Mouse (Mus musculus) G1E (cell line): Measurements from ENCODE around the gene Exd1. TPM values are rescaled to one million over a fixed set of nuclear protein-coding genes. Genes with fewer than 3 reads are reported as not detected.
A peak's percentile ranks its signal among the peaks of the same experiment; 100 is the strongest.

Source experiments
- ATAC-seq: 2 replicates; pipeline ENCODE4 v1.8.0; 2016; ENCODE audit warnings: mild to moderate bottlenecking; ENCODE audit not compliant: insufficient number of reproducible peaks, poor library complexity, low FRiP score, severe bottlenecking; ENCODE audit errors: extremely low read depth
- DNase-seq: peaks from one replicate; pipeline ENCODE4 v3.0.0; 2012; ENCODE audit warnings: low spot score
- H3K27me3 ChIP-seq: 2 replicates; pipeline ENCODE4 v1.6.1; 2012; ENCODE audit warnings: mild to moderate bottlenecking, low read length, inconsistent platforms; ENCODE audit not compliant: insufficient read depth
- H3K36me3 ChIP-seq: replicated peaks from 2 replicates; pipeline ENCODE3; 2012; ENCODE audit warnings: mild to moderate bottlenecking, inconsistent platforms
- H3K4me1 ChIP-seq: 2 replicates; pipeline ENCODE4 v1.6.1; 2012; ENCODE audit warnings: low read depth, low read length, inconsistent platforms, mixed read lengths; ENCODE audit not compliant: insufficient read depth
- H3K4me3 ChIP-seq: 2 replicates; pipeline ENCODE4 v1.5.1; 2012; ENCODE audit warnings: low read depth, mild to moderate bottlenecking, inconsistent platforms, low read length, moderate library complexity, mixed read lengths
- H3K9me3 ChIP-seq: replicated peaks from 2 replicates; pipeline ENCODE4 v1.6.1; 2012; ENCODE audit warnings: inconsistent platforms
- CTCF ChIP-seq: IDR thresholded peaks from 2 replicates; pipeline ENCODE4 v1.5.1; 2012; ENCODE audit warnings: low read depth, low read length, inconsistent platforms, mixed read lengths
- GATA1 ChIP-seq: IDR thresholded peaks from 2 replicates; pipeline ENCODE4 v1.6.1; 2012; ENCODE audit warnings: borderline replicate concordance, low read length, inconsistent platforms, mixed read lengths
- GATA2 ChIP-seq: IDR thresholded peaks from 2 replicates; pipeline ENCODE4 v1.6.1; 2012; ENCODE audit warnings: low read depth, low read length, inconsistent platforms, borderline replicate concordance
- POLR2AphosphoS5 ChIP-seq: IDR thresholded peaks from 2 replicates; pipeline ENCODE4 v1.6.1; 2012; ENCODE audit warnings: low read depth, low read length, inconsistent platforms; ENCODE audit not compliant: insufficient replicate concordance
- TAL1 ChIP-seq: conservative IDR thresholded peaks from 2 replicates; pipeline ENCODE4 v1.6.1; 2012; ENCODE audit warnings: low read depth, low read length, inconsistent platforms, mixed read lengths
- polyA plus RNA-seq: library from polyadenylated mRNA; stranded (reverse); fragments of >175 nt; gene quantifications from 2 replicates; pipeline ENCODE4 v1.2.3, GENCODE M21; 2012
- total RNA-seq, 2 experiments: library from RNA; stranded (forward) in 1 of 2; stranded (reverse) in 1 of 2; fragments of 200-1000 nt in 1 of 2; fragments of >200 nt in 1 of 2; fragmentation: Nextera tagmentation in 1 of 2; gene quantifications; 2 replicates each; pipeline ENCODE4 v1.2.3; 2014 to 2017

Gene Exd1
- total and polyA plus RNA-seq, 3 experiments, result 0.21 to 2.3 (median 2.2) TPM

DNA sequence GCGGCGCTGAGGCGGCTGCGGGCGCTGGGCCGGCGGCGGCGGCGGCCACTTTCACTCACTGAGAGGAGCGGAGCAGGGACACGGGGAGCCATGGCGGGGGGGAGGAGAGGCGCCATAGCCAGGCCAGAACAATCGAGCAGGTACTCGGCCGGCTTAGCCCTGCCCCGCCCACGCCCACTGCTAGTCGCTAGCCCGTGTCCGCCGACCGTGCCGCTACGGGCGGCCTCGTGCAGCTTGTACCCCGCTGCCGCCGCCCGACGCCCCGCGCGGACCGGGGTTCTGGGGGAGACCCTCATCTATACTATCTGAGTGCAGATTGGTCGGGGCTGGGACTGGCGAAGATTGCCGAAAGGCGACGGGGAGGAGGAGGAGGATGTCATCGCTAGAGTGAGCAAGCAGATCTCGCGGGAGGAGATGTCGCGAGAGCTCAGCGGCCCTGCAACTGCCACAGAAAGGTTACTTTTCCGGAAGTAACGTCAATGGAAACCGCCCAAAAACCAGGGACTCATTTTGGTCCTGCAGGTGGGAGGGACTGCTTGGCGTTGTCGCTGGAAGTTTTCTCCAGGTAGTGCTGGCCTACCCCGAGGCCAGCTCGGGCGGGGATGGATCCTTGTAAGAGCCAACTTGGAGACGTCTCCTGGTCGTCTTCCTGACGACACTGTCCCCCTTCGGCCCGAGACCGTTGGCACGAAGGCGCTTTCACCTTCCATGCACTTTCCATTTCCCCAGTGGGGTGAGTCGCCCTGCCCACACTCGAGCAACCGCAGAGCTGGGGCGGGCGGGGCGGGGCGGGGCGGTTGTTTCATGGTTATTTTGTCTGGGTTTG is 69.6 kb downstream of the Exd1 start, which contains the start of gene Ino80:
TSS of gene Ino80 (minus strand) at position 117 of the 826 bp plus-strand sequence.
- no peaks in the 10 kb centered on the region for H3K27me3 ChIP-seq
- peak within 1 kb of the TSS; percentile 93 for H3K4me3 ChIP-seq
- DNase-seq, result peak; percentile 92
- no peaks in the 10 kb centered on the region for H3K9me3 ChIP-seq
- no peak for TF ChIP-seq CTCF
- no peak for TF ChIP-seq GATA2
- no peak for TF ChIP-seq GATA1
- 0 out of 2 replicates have a peak, but pooled peaks have one; percentile 28 for TF ChIP-seq POLR2AphosphoS5
- ATAC-seq, result peak; percentile 87
- H3K4me1 ChIP-seq, result peaks cover 21% of the 10 kb centered on the region
- H3K36me3 ChIP-seq, result peaks cover 25% of the 10 kb centered on the region

DNA sequence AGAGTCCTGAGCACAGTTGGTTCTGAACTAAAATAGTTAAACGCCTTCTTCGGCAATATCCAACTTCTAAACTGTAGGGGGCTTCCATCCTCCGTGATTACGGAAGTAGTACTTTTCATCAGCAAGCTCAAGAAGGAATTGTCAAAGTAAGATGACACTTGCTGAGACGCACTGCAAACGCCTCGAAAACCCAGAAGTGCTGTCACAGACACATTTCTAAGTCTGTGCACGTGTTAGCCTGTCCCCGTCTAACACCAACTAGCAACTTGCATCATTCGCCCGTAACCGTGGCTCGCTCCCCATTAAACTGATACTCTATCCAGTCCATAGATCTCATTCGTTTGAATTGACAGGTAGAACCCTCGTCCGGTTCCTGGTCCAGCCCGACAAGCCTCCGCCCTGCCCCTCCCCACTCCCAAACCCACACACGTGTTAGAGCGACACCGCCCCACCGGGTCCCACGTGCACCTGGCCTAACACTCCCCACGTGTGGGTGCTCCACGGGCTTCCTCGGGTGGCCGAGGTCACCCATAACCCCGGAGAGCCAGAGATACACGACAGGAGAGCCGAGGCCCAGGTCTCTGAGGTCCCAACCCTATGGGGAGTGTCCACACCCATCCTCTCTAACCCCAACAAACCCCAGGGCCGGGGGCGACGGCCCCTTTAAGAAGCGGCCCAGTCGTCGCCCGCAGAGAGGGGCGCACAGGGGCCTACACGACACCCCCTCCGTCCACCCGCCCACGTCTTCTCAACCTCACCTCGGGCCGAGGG is 70.6 kb downstream of the Exd1 start:
- Histone ChIP-seq H3K36me3 (peaks cover 30% of the 10 kb centered on the region), H3K4me1 (peaks cover 21% of the 10 kb centered on the region), H3K27me3 (no peaks in the 10 kb centered on the region), H3K9me3 (no peaks in the 10 kb centered on the region), H3K4me3 (peak overlapping the region; percentile 93)
- 0 out of 2 replicates have a peak, but pooled peaks have one; percentile 25 for ATAC-seq
- DNase-seq, result peak; percentile 60
- no peak for TF ChIP-seq GATA1
- no peak for TF ChIP-seq POLR2AphosphoS5
- no peak for TF ChIP-seq GATA2
- no peak for TF ChIP-seq CTCF
- no peak for TF ChIP-seq TAL1

DNA sequence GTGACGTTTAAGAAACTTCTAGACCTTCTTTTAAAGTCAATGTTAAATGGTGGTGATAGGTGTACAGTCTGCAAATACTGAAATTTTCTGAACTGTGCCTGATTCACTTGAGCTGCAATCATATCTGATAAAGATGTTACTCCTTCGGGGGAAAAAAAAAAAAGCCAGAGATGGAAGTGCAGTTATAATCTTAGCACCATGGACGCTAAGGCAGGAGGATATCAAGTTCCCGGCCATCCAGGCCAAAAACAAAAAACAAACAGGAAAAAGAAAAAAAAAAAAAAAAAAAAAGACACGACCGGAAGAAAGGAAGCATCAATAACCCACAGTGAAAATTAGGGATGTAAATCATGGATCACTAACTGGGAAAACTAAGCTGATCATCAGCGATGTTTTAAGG is 71.3 kb downstream of the Exd1 start:
- ATAC-seq, result no peak
- no peaks in the 10 kb centered on the region for H3K9me3 ChIP-seq
- H3K36me3 ChIP-seq, result peaks cover 33% of the 10 kb centered on the region
- no peaks in the 10 kb centered on the region for H3K27me3 ChIP-seq
- TF ChIP-seq GATA1 (no peak), TAL1 (no peak), GATA2 (no peak), CTCF (no peak), POLR2AphosphoS5 (no peak)
- DNase-seq, result no peak
- peak overlapping the region; percentile 93 for H3K4me3 ChIP-seq
- peaks cover 21% of the 10 kb centered on the region for H3K4me1 ChIP-seq

Other genes with a start within 250 kb of the Exd1 start
- gene Dll4, start 221.8 kb downstream of the Exd1 start, total RNA-seq (2014; fragmentation: Nextera tagmentation), result 0.23 TPM in 1 of 2 replicates, not detected in the other
- 0.33 TPM in 1 of 2 replicates, not detected in the other for gene Dll4, start 221.8 kb downstream of the Exd1 start, total RNA-seq (2017)
- 0.09 TPM in 2 replicates for gene Dll4, start 221.8 kb downstream of the Exd1 start, polyA plus RNA-seq
- not detected in 2 replicates for gene Chac1, start 196.4 kb downstream of the Exd1 start, total RNA-seq (2014; fragmentation: Nextera tagmentation)
- not detected in 2 replicates for gene Chac1, start 196.4 kb downstream of the Exd1 start, total RNA-seq (2017)
- gene Chac1, start 196.4 kb downstream of the Exd1 start, polyA plus RNA-seq, result not detected in 2 replicates
- 41.2 and 46.8 TPM in 2 replicates for gene Ino80, start 69.9 kb downstream of the Exd1 start, total RNA-seq (2014; fragmentation: Nextera tagmentation)
- gene Ino80, start 69.9 kb downstream of the Exd1 start, total RNA-seq (2017), result 16.3 and 20.4 TPM in 2 replicates
- 7.0 and 8.0 TPM in 2 replicates for gene Ino80, start 69.9 kb downstream of the Exd1 start, polyA plus RNA-seq
- gene Chp1, start 70 bp upstream of the Exd1 start, total RNA-seq (2014; fragmentation: Nextera tagmentation), result 84.1 and 108 TPM in 2 replicates
- gene Chp1, start 70 bp upstream of the Exd1 start, total RNA-seq (2017), result 72.4 and 77.2 TPM in 2 replicates
- 15.6 and 17.3 TPM in 2 replicates for gene Chp1, start 70 bp upstream of the Exd1 start, polyA plus RNA-seq
- 128 and 138 TPM in 2 replicates for gene Nusap1, start 70.7 kb upstream of the Exd1 start, total RNA-seq (2014; fragmentation: Nextera tagmentation)
- gene Nusap1, start 70.7 kb upstream of the Exd1 start, total RNA-seq (2017), result 51.6 and 54.7 TPM in 2 replicates
- 1.8 and 2.2 TPM in 2 replicates for gene Nusap1, start 70.7 kb upstream of the Exd1 start, polyA plus RNA-seq
- gene Oip5, start 70.8 kb upstream of the Exd1 start, total RNA-seq (2014; fragmentation: Nextera tagmentation), result 40.8 and 42.6 TPM in 2 replicates
- gene Oip5, start 70.8 kb upstream of the Exd1 start, total RNA-seq (2017), result 37.2 and 44.1 TPM in 2 replicates
- gene Oip5, start 70.8 kb upstream of the Exd1 start, polyA plus RNA-seq, result 20.0 and 26.5 TPM in 2 replicates
- gene Ndufaf1, start 115.2 kb upstream of the Exd1 start, total RNA-seq (2014; fragmentation: Nextera tagmentation), result 32.5 and 35.9 TPM in 2 replicates
- 44.5 and 46.2 TPM in 2 replicates for gene Ndufaf1, start 115.2 kb upstream of the Exd1 start, total RNA-seq (2017)
- 2.8 and 3.0 TPM in 2 replicates for gene Ndufaf1, start 115.2 kb upstream of the Exd1 start, polyA plus RNA-seq
- gene Rtf1, start 127.4 kb upstream of the Exd1 start, total RNA-seq (2014; fragmentation: Nextera tagmentation), result 44.5 and 54.0 TPM in 2 replicates
- 24.7 and 33.1 TPM in 2 replicates for gene Rtf1, start 127.4 kb upstream of the Exd1 start, total RNA-seq (2017)
- gene Rtf1, start 127.4 kb upstream of the Exd1 start, polyA plus RNA-seq, result 36.2 and 73.2 TPM in 2 replicates
- 0.39 TPM in 1 of 2 replicates, not detected in the other for gene Itpka, start 194.7 kb upstream of the Exd1 start, total RNA-seq (2014; fragmentation: Nextera tagmentation)
- gene Itpka, start 194.7 kb upstream of the Exd1 start, total RNA-seq (2017), result 0.22 and 0.52 TPM in 2 replicates
- gene Itpka, start 194.7 kb upstream of the Exd1 start, polyA plus RNA-seq, result 1.9 TPM in 2 replicates
- gene Ltk, start 212.8 kb upstream of the Exd1 start, total RNA-seq (2014; fragmentation: Nextera tagmentation), result not detected in 2 replicates
- gene Ltk, start 212.8 kb upstream of the Exd1 start, total RNA-seq (2017), result 0.11 TPM in 1 of 2 replicates, not detected in the other
- gene Ltk, start 212.8 kb upstream of the Exd1 start, polyA plus RNA-seq, result not detected in 2 replicates
- 22.3 and 23.9 TPM in 2 replicates for gene Rpap1, start 239.9 kb upstream of the Exd1 start, total RNA-seq (2014; fragmentation: Nextera tagmentation)
- gene Rpap1, start 239.9 kb upstream of the Exd1 start, total RNA-seq (2017), result 8.0 and 8.1 TPM in 2 replicates
- gene Rpap1, start 239.9 kb upstream of the Exd1 start, polyA plus RNA-seq, result 36.4 and 41.3 TPM in 2 replicates